10 mouse cellular contexts compared by ENCODE assay signal in the genomic region with DNA sequence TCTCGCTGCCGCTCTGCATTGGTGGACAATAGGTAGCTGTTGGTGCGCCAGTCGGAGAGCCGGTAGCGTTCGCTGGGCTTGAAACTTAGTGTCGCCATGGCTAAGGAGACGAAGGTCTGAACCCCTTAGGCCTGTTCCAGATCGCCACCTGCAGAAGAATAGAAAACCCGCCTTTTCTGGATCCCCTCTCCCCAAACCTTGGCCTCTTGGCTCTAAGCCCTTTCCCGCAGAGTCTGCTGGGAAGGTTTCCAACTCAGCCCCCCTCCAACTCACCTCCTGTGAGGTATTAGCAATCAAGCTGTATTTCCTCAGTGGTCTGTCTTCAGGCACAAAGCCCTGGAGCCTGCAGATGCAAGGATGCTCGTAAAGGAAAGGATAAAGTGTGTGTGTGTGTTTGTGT. TPM values are rescaled to one million over a fixed set of nuclear protein-coding genes. Genes with fewer than 3 reads are reported as not detected.
DNase-seq lines count a peak whose midpoint lies in the region; ATAC-seq and TF ChIP-seq lines count a peak whose summit lies in the region.
"Had no signal": no experiment of that assay in that cellular context is flagged by ENCODE, and none has a peak within 500 bp of the region (broad histone marks: within the 10 kb centered on the region; RNA-seq: fewer than 3 reads in every experiment).

No protein-coding gene starts in this region.

- H3K9me3 ChIP-seq in heart, embryonic 14.5 days (ENCODE audit: control insufficient read depth, low read length): no peaks in the 10 kb centered on the region
- H3K9me3 ChIP-seq in intestine, embryonic 16.5 days (ENCODE audit: control insufficient read depth, low read length): no peaks in the 10 kb centered on the region

- no peak for DNase-seq in heart, adult 2 months
- no peak for DNase-seq in testis, postnatal 14 days (ENCODE audit: low spot score)
- DNase-seq in testis, postnatal 10 days (ENCODE audit: low spot score): peak; percentile 47
- no peak for DNase-seq in urinary bladder, adult 18-20 months (ENCODE audit: low spot score in 2 of 2)
- no peak for DNase-seq in urinary bladder, postnatal 14 days (ENCODE audit: low spot score)
- DNase-seq: adrenal gland, adult 8-10 months had no signal

- H3K27me3 ChIP-seq in heart, embryonic 14.5 days (ENCODE audit: control insufficient read depth, insufficient read depth, low read length): peaks cover 24% of the 10 kb centered on the region
- H3K27me3 ChIP-seq in heart, adult 2 months (ENCODE audit: control insufficient read depth, insufficient read depth, low read length): no peaks in the 10 kb centered on the region
- H3K27me3 ChIP-seq in testis, adult 2 months (ENCODE audit: control insufficient read depth, insufficient read depth, low read length): no peaks in the 10 kb centered on the region
- no peaks in the 10 kb centered on the region; the same call in 1 of the 2 replicates for H3K27me3 ChIP-seq in intestine, embryonic 16.5 days (replicated peaks; ENCODE audit: control insufficient read depth, insufficient read depth, low read length)

- intact Hi-C loops in heart, adult 2 months (cut with DNase I): loop anchor here (5.0 kb wide), 1 partner anchor 102 kb away; a partner anchor contains a TSS

- H3K36me3 ChIP-seq in heart, embryonic 14.5 days (ENCODE audit: control insufficient read depth, insufficient read depth, low read length): no peaks in the 10 kb centered on the region
- H3K36me3 ChIP-seq in heart, adult 2 months (ENCODE audit: control insufficient read depth, insufficient read depth, low read length): no peaks in the 10 kb centered on the region
- H3K36me3 ChIP-seq in testis, adult 2 months (ENCODE audit: control insufficient read depth, insufficient read depth, low read length): no peaks in the 10 kb centered on the region
- H3K36me3 ChIP-seq in intestine, embryonic 16.5 days (ENCODE audit: control insufficient read depth, insufficient read depth, low read length): no peaks in the 10 kb centered on the region

- peaks cover 11 to 15% of the 10 kb centered on the region in 2 experiments for H3K4me1 ChIP-seq in heart, embryonic 14.5 days (ENCODE audit: control insufficient read depth in 2 of 2, insufficient read depth in 2 of 2, low read length in 2 of 2)
- no peaks in the 10 kb centered on the region for H3K4me1 ChIP-seq in heart, adult 2 months (ENCODE audit: control insufficient read depth, insufficient read depth, low read length)
- H3K4me1 ChIP-seq in testis, adult 2 months (ENCODE audit: control insufficient read depth, insufficient read depth, low read length): peaks cover 16% of the 10 kb centered on the region
- H3K4me1 ChIP-seq in intestine, embryonic 16.5 days (ENCODE audit: control insufficient read depth, insufficient read depth, low read length): peaks cover 10% of the 10 kb centered on the region

- no peak for TF ChIP-seq CTCF in heart, adult 2 months (IDR thresholded peaks at IDR 0.05)
- no peak for TF ChIP-seq CTCF in testis, adult 2 months (IDR thresholded peaks at IDR 0.05; ENCODE audit: control insufficient read depth, insufficient read depth, insufficient replicate concordance, low read depth, low read length)

- WGBS in heart, embryonic 14.5 days: 36% methylated on average over 13 of the region's 13 CpGs
- 61% methylated on average over 13 of the region's 13 CpGs for WGBS in heart, adult 2 months
- WGBS in intestine, embryonic 16.5 days: 31% methylated on average over 13 of the region's 13 CpGs

- H3K27ac ChIP-seq in heart, embryonic 14.5 days (replicated peaks in 1 of 2; ENCODE audit: control insufficient read depth in 1 of 2, insufficient read depth in 1 of 2, low read depth in 2 of 2, low read length in 2 of 2): no peak overlapping the region
- no peak overlapping the region for H3K27ac ChIP-seq in heart, adult 2 months
- H3K27ac ChIP-seq in testis, adult 2 months (ENCODE audit: control insufficient read depth, insufficient read depth, low read depth, low read length): peak overlapping the region; percentile 50
- no peak overlapping the region for H3K27ac ChIP-seq in intestine, embryonic 16.5 days (ENCODE audit: low read length)

- TF ChIP-seq POLR2A in heart, adult 2 months (IDR thresholded peaks at IDR 0.05; ENCODE audit: insufficient read depth, low read depth, low read length): no peak
- no peak for TF ChIP-seq POLR2A in testis, adult 2 months (IDR thresholded peaks at IDR 0.05; ENCODE audit: control insufficient read depth, low read depth, low read length)

- H3K9ac ChIP-seq in heart, embryonic 14.5 days (ENCODE audit: low read length): no peak overlapping the region
- H3K9ac ChIP-seq in heart, adult 2 months (ENCODE audit: low read depth, low read length): no peak overlapping the region
- 0 out of 2 replicates have a peak overlapping the region, but pooled peaks have one; percentile 39 for H3K9ac ChIP-seq in intestine, embryonic 16.5 days (ENCODE audit: low read depth, low read length)

- peak overlapping the region; percentile 54 for H3K4me2 ChIP-seq in heart, embryonic 14.5 days (ENCODE audit: low read length)
- H3K4me2 ChIP-seq in intestine, embryonic 16.5 days (ENCODE audit: low read depth, low read length): peak overlapping the region; percentile 61; the same call in 1 of the 2 replicates

- H3K79me2 ChIP-seq in heart, adult 2 months (replicated peaks; ENCODE audit: control insufficient read depth, insufficient read depth, low read length): no peaks in the 10 kb centered on the region; the same call in 1 of the 2 replicates

- no peak for ATAC-seq in heart, embryonic 14.5 days (ENCODE audit: insufficient number of reproducible peaks, insufficient read depth, low FRiP score, low read depth)
- ATAC-seq in intestine, embryonic 16.5 days: no peak

- H3K4me3 ChIP-seq in heart, embryonic 14.5 days (ENCODE audit: control insufficient read depth in 1 of 2, insufficient read depth in 1 of 2, low read depth in 1 of 2, low read length in 2 of 2): no peak overlapping the region
- H3K4me3 ChIP-seq in heart, adult 2 months: no peak overlapping the region
- H3K4me3 ChIP-seq in testis, adult 2 months (ENCODE audit: control insufficient read depth, low read depth, low read length): peak overlapping the region; percentile 82
- H3K4me3 ChIP-seq in intestine, embryonic 16.5 days (ENCODE audit: low read length): 0 out of 2 replicates have a peak overlapping the region, but pooled peaks have one; percentile 37

- no peak for TF ChIP-seq EP300 in heart, adult 2 months (IDR thresholded peaks at IDR 0.05; ENCODE audit: insufficient read depth, low read depth, low read length)

RNA-seq across cellular contexts. Expression of a gene that starts 0.6 kb away (rescaled TPM):
- 0.89 and 0.96 TPM in 2 replicates for polyA plus RNA-seq in heart, embryonic 14.5 days (2014; fragmentation: Nextera tagmentation; extraction: Ambion mirVana)
- under 1 TPM; 0.37 to 0.39 TPM for total RNA-seq in heart, adult 2 months (2021)
- 1.5 and 1.9 TPM in 2 replicates for polyA plus RNA-seq in heart, adult 2 months (2012; rRNA removed)
- polyA plus RNA-seq in testis, adult 2 months (2012; rRNA removed): 507 and 517 TPM in 2 replicates
- 4.8 and 5.6 TPM in 2 replicates for polyA plus RNA-seq in intestine, embryonic 16.5 days (2015; fragmentation: Nextera tagmentation; extraction: Ambion mirVana)
- total RNA-seq: megakaryocyte progenitor cell, adult 5-6 weeks had no signal

RNA-seq across cellular contexts. Expression of a gene that starts 3.4 kb away (rescaled TPM):
- polyA plus RNA-seq in heart, embryonic 14.5 days (2014; fragmentation: Nextera tagmentation; extraction: Ambion mirVana): 23.7 and 25.1 TPM in 2 replicates
- 10 to 100 TPM; 12.9 to 13.0 TPM for total RNA-seq in heart, adult 2 months (2021)
- polyA plus RNA-seq in heart, adult 2 months (2012; rRNA removed): 14.7 and 16.0 TPM in 2 replicates
- polyA plus RNA-seq in testis, adult 2 months (2012; rRNA removed): 5.8 and 8.1 TPM in 2 replicates
- 59.0 and 60.1 TPM in 2 replicates for polyA plus RNA-seq in intestine, embryonic 16.5 days (2015; fragmentation: Nextera tagmentation; extraction: Ambion mirVana)

RNA-seq across cellular contexts. Expression of a gene that starts 38.3 kb away (rescaled TPM):
- polyA plus RNA-seq in heart, embryonic 14.5 days (2014; fragmentation: Nextera tagmentation; extraction: Ambion mirVana): 3.8 and 4.8 TPM in 2 replicates
- total RNA-seq in heart, adult 2 months (2021): under 1 TPM; 0.57 to 0.66 TPM
- polyA plus RNA-seq in heart, adult 2 months (2012; rRNA removed): 0.45 and 0.91 TPM in 2 replicates
- polyA plus RNA-seq in testis, adult 2 months (2012; rRNA removed): 0.42 and 0.48 TPM in 2 replicates
- polyA plus RNA-seq in intestine, embryonic 16.5 days (2015; fragmentation: Nextera tagmentation; extraction: Ambion mirVana): 3.5 and 4.5 TPM in 2 replicates
- total RNA-seq: megakaryocyte progenitor cell, adult 5-6 weeks had no signal

Comparison
In these comparisons a context has a peak if more than half of its experiments do, and no peak if none do; other contexts are left out.
1. H3K4me3 ChIP-seq: peak in testis, adult 2 months (single experiment) and intestine, embryonic 16.5 days (single experiment); none in heart, embryonic 14.5 days (0 of 2) and heart, adult 2 months (single experiment).
2. RNA of a gene that starts 0.6 kb away (polyA plus RNA-seq): 507 to 517 TPM in testis, adult 2 months; 4.8 to 5.6 TPM in intestine, embryonic 16.5 days, 1.5 to 1.9 TPM in heart, adult 2 months and 0.89 to 0.96 TPM in heart, embryonic 14.5 days; every median in the first group is over 10 times any median in the second.